Mouse (Mus musculus) bone marrow macrophage, adult 2 months (primary cell): Measurements from ENCODE around the gene Fgfr2.

ENCODE experiments used
- CTCF ChIP-seq: IDR thresholded peaks from 2 replicates; pipeline ENCODE4 v1.5.1; 2012; ENCODE audit warnings: low read depth, mild to moderate bottlenecking, low read length, moderate library complexity
- POLR2A ChIP-seq: IDR thresholded peaks from 2 replicates; pipeline ENCODE4 v1.6.1; 2012; ENCODE audit warnings: mild to moderate bottlenecking, low read depth, low read length, borderline replicate concordance

GRCm38 (mm10) chr7:130473881-130474280 is 2649.3 kb downstream of the Fgfr2 start:
- TF ChIP-seq CTCF, result no peak
- no peak for TF ChIP-seq POLR2A
